Mouse (Mus musculus) layer of hippocampus, postnatal 25 days (tissue): ENCODE results near the gene Dchs2. TPM values are rescaled to one million over a fixed set of nuclear protein-coding genes. Genes with fewer than 3 reads are reported as not detected.

Experiments used
- DNase-seq, 2 experiments: peaks; one replicate each; pipeline ENCODE4 v3.0.0; 2022; ENCODE audit warnings: mixed read lengths in 2 of 2, low spot score in 1 of 2; ENCODE audit errors: extremely low spot score in 1 of 2
- total RNA-seq, 2 experiments: library from RNA; stranded (reverse); gene quantifications; 2 replicates each; pipeline ENCODE4 v1.2.3; 2021

The Dchs2 gene
- total RNA-seq, 2 experiments from 2014 or later = 3.6 to 3.7 TPM

DNA sequence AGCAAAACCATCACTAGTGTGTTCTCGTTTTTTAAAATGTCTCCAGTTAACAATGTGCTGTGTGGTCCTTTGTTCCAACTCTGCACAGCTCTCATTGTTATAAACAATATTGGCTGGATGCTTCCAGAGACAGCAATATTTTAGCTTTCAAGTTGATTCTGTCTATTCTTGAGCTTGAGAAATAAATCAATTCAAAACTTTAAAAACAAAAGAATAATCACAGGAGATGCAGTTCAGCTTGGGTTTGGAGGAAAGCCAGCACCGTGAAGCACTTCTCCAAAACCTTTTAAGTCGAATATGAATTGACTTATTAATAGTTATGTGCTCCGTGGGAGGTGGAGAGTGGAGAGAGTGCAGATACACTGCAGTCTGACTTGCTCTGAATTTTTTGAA is 20.3 kb downstream of the Dchs2 start:
- no peak for DNase-seq

DNA sequence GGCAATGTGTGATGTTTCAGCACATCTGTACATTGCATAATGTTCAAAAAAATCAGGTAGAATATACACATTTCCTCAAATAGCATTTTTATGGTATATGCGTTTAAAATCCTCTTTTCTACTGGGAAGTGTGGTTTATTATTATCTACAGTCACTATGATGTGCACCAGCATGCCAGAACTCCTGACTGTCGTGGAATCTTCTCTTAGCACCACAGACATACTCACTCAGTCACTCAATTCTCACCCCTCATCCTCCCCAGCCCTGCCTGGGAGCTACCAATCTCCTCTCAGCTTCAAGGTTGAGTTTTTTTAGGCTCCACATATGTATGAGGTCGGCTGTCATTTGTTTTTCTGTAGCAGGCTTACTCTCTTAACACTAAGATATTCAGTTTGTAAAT is 20.8 kb downstream of the Dchs2 start:
- no peak for DNase-seq

DNA sequence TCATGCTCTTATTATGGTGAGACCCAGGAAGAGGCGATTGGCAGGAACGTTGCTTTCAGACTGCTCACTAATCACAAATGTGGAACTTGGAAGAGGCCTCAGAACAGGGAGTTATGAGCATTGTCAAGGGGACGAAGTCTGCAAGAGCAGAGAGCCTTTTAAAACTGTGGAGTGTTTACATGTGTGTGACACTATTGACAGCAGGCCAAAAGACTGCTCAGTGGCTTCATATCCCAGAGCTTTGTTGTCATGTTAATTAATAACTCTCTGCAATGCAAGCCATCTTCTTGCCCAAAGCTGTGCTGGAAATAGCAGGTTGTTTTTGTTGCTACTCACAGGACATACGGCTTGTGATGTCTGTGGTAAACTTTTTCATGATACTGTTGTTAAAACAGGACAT is 27.9 kb downstream of the Dchs2 start:
- DNase-seq = no peak

DNA sequence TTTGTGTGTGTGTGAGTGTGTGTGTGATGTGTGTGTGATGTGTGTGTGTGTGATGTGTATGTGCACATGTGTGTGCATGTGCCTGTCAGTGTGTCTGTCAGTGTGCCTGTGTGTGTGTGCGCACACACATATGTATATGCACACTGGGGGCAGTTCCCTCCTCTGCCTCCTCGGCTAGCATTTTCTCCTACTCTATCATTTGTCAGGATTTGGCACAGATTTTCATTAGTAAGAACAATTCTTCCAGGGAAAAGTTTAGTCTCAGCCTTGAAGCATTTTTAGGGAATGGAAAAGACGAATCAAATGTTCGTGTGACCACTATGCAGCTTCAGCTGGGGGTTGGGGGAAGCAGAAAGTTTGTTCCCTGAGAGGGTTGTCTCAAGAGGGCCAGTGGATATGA is 28.4 kb downstream of the Dchs2 start:
- no peak for DNase-seq

DNA sequence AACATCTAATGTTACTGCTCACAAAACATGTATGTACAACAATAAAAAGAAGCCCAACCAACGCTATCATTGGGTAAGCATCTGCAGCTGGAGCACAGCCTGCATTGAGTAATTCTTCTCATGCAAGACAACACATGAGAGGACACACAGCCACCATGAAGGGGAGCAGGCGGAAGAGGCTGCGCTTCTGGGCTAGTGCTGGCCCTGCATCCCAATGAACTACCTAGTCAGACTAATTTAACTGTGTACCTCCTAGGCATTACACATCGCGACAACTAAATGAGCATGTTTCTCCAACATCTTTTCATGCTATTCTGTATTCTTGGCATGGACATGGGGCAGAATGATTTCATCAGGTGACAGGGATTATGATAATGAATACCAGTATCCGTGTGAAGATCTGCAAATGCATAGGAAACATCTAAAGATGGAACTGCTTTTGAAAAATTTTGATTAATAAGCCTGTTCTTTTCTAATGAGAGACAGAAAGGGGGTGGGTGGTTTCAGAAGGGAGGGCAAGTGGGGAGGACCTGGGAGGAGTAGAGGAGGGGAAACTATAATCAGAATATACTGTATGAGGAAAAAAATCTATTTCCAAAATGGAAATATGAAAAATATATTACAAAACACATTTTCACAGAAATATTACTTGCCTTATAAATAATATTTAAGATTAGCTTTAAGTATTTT is 33.9 kb downstream of the Dchs2 start:
- no peak for DNase-seq

DNA sequence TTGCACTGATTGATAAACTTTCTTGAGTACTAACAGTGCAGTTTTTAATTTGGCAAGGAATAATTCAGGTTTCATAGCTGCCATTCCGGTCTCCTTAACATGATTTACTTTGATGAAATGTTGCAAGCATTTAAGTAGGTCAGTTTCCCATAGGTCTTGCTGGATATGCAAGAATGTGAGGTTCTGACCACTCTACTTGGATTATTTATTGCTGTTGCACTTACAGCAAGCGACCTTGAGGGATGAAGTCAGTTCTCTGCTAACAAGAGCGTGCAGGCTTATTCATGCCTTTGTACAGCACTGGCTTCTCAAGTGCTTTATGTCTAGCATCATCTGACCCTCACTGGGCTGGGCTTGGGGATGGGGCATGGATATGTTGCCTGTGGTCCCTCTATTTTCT is 35.9 kb downstream of the Dchs2 start:
- DNase-seq = no peak

DNA sequence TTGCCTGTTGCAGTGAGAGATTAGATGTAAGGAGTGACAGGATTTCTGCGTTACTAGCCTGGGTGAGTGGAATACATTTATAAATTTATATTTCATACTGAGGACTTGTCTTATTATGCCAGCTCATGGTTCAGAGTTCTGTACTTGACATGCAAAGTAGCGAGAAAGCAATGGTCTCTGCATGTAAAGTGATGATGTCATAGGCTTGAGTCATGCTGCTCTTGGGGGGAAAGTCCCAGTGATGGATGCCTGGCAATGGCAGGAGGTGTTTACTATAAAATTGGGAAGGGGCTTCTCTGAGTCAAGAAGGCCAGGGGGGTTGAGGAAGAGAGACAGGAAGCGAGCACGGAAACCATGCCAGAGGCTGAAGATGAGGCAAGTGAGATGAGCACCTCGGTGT is 57.8 kb downstream of the Dchs2 start:
- DNase-seq = no peak

DNA sequence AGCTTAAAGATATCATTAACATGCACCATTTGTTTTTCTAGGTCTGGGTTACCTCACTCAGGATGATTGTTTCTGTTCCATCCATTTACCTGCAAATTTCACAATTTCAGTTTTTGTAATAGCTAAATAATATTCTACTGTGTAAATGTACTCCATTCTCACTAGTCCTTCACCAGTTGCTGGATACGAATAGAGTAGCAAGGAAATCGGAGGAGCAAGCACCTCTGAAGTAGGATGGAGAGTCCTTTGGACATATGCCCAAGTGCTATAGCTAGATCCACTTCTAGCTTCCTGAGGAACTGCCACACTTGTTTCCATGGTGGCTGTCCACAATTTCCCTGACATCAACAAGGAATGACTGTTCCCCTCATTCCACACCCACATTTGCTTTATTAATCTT is 63.5 kb downstream of the Dchs2 start:
- no peak for DNase-seq

DNA sequence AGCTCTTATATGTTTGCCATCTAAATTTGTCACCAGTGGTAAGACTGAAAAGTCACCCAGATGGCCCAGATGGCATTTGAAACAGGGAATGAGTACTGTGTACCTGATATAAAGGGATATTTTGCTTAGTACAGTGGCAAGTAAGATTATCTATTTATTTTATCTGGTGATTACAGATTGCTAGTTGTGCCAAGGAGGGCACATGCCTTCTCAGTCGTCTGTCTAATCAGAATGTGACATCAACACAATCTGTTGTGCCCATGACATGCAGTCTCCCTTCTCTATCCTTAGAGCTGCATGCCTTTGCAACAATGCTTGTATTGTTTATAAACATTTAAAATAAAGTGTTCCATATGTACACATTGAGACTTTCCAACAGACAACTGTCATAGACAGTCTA is 64.7 kb downstream of the Dchs2 start:
- no peak for DNase-seq

DNA sequence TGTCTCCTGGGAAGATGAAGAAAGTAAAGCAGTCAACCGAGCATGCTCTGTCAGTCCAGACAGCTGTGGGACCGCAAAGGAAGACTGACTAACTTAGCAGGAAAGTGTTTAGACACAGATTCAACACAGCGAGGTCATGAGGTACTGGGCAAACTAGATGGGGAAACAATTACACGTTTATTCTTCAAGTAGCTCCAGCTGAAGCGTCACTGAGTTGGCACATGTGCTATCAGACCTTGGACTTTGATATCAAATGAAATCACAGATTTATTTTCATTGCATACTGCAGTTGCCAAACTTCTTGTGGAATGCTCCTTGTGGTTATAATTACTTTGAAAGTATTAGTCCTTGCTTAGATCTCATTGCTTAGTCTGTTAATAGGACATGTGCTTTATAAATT is 67.2 kb downstream of the Dchs2 start:
- DNase-seq = no peak

DNA sequence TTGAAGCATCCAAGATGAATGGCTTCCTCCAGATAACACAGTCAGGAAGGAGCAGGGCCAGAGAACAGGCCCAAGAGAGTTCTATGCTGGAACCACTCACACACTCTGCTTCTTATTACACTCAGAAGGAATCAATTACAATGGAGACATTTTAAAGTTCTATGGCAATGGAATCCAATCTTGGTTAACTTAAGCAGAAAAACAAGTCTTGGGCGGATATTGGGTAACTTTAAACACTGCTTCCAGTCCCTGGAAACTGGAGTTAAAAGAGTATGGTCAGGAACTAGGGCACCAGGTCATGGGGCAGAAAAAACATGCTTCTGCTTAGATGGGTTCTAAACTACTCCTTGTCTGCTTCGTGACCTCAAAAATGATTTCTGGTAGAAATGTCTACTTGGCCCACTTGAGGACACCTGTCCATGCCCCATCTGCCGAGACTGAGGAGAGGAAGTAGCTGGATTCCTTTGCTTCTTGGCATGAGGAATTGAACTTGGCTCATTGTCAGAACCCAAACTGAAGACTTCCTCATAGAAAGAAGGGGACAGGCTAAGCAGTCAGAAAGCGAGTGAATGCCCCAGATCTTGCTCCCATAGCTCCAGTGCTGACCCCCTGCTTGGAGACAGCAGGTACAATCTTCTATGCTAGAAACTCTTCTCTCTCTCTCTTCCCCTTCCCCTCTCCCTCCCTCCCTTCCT is 73.7 kb downstream of the Dchs2 start:
- DNase-seq = no peak

DNA sequence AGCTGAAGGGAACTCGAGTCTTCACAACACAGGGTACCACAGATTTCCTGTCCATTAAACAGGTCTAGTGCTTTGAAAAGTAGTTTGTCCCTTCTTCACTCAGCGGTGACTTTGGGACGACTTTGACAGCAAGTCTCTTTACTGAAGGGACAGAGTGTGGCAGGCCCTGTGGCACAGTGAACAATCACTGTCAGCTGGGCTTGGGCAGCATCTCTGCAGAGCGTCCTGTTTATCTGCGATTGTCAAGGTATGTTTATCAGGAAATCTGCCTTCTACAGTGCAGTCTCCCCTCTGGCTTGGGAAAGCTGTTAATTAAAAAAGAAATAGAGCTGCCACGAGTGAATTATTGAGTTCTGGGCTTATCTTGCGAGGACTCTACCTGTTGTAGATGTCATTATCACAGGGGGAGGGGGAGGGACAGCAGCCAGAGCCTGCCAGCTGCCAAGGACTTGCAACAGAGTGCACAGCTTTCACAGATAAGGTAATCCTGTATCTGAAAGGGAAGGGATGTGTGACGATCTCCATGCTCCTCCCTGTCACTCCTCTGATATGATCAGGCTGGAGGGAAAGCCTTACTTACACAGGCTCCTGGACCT is 77.4 kb downstream of the Dchs2 start:
- DNase-seq = no peak

DNA sequence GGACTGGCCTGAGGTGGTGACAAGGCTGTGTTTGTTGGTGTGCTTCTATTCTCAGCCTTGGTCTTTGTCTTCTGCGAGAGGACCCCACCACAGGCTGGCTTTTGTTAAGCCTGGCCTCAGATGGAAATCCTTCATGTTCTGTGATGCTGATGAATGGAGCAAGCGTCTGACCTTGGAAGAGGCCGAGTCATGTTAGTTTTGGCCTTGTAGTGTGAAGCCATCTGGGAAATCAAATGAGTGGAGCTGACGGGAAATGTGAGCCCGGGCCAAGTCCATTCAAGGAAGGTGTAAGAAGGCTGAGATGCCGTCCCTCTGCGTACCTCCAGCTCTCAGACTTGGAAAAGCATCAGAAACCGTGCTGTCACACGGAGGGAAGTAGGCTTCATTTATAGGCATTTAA is 81.9 kb downstream of the Dchs2 start:
- DNase-seq = no peak

DNA sequence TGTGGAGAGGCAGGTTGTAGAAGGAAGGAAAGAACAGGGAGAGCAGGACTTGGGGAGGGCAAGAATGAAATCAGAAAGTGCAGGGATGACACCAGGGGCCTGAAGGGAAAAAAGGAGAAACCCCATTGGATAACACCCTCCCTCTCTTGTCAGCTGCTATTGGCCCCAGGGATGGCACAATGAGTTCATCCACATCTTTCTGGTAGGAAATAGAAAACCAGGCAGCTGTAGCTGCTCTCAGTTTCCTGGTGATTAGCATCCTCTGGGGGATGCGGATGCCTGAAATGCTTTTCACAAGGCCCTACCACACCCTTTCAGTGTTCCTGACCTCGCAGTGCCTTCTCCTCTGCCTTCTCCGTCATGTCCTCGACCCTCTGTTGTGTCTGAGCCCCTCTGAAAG is 82.5 kb downstream of the Dchs2 start:
- DNase-seq = no peak

DNA sequence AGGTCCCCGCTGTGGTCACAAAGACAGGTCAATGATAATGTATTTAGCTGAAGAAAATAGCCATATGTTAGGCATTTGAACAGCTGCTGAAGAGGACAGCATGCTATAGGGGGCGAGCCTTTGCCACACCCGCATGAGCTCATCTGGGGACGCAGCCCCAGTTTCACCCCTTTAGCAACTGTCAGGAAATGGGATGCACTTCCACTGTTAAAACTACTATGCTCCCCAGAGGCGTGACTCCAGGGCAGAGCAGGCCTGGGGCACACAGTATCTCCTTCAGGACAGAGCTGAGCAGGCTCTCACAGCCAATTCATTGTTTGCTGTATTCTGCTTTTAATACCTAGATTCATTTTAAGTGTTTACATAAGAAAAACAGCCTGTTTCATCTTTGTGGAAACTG is 84.2 kb downstream of the Dchs2 start:
- DNase-seq = no peak

DNA sequence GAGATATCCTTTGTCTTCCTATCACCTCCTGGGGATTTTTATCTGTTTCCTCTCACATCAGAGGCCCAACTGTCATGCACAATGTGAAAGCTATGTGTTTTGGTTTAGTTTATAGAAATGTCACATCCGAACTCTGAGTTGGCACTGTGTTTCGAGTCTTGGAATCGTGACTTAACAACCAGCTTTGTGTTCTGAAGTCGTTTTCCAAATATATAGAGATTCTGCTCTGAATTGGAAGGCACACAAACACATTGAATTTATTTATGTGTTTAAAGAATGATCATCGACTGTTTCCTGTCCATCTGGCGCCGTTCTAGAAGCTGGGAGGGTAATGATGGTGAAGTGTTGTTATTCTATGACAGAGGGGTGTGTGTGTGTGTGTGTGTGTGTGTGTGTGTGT is 84.8 kb downstream of the Dchs2 start:
- DNase-seq = peak in 1 of 2 experiments; percentile 24

DNA sequence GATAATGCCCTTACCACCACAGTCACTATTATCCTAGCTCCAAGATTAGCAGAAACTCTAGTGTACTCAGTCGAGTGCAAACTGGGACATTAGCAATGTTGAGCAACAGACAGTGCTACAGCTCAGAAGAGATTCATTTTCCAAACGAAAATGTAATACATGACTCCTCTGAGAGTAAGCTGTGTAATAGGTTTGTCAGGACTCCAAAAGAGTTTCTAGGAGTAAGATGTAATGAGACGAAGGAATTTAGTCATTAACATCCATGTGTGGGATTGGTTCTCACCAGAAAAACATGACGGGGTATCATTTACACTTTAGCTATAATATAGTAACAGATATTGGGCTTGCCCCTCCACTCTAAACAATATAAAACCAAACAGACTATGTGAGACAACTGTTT is 90.3 kb downstream of the Dchs2 start:
- no peak for DNase-seq

DNA sequence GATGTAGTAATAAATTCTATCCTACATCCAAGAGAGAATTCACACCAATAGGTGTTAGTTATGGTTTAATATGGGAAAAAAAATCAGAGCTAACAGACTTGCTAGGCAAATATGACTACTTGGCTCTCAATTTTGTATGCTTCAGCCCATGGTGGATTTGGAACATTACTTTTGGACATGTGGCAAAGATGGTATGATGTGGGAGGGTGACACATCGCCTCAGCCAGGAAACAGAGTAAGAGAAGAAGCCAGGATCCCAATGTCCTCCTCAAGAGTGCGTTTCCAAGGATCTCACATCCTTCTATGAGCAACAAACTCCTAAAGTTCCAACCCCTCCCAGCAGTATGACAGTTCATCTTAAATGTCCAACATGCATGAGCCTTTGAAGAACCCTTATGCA is 92.4 kb downstream of the Dchs2 start:
- DNase-seq = no peak

DNA sequence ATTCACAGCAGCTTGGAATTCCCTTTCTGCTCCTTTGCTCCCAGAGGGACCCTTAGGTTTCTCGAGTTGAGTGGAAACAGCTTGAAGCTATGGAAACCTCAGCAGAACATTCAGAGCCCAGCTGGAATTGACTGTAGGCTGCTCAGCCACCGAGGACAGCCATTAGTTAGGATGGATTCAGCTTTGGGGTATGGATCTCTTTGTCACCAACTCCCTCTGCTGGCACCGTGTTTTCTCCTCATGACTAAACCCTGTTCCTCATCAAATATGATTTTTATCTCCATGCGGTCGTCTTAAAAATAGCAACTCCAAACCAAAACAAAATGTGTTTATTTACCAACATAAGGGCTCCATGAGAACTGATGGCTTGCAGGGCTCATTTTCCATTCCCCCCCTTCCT is 94.4 kb downstream of the Dchs2 start:
- peak in 1 of 2 experiments; percentile 38 for DNase-seq

DNA sequence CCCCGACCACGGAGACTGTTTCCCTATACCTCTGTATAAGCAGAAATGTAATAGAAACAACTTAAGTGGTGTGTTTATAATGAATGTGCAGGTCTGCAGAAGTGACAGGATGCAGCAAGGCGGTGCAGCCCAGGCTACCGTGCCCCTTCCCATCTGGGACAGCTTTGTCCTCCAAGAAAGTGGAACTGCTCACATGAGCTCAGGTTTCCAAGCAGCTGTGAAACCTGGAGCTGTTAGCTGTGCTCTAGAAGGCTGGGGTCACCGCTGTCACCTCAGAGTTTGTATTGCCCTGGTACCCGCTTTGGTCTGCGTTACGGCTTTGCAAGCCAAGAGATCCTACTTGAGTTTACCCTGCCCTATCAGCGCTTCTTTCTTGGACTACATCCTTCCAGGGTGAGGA is 100.6 kb downstream of the Dchs2 start:
- no peak for DNase-seq

DNA sequence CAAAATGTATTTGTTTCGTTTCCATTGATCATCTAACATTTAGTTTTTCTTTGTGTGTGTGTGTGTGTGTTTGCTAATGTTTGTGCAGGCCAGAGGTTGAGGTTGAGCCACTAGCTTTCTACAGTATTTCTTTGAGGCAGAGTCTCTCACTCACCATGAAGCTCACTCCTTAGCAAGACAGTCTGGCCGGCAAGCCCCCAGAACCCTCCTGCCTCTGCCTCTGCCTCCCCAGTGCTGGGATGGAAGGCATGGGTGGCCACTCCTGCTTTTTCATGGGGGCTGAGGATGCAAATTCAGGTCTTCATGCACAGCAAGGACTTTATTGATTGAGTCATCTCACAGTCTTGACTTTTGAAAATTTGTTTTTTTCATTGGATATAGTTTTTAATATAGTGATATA is 102.6 kb downstream of the Dchs2 start:
- DNase-seq = no peak

DNA sequence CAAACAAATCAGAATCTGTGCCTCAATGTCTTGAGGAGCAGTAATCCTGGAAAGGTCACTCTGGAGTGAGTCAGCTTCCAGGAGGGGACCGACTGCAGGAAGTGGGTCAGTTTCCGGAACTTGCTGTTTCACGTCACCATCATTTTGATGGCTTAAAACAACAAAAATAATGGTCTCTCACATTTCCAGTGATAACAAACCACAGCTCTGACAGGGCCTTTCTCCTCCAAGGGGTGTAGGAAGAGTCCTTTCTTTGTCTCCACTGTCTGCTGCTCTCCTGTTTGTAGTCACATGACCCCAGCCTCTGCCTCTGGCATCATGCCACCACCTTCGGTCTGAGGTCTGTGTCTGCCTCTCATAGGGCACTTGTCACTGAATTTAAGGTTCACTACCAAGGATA is 106.7 kb downstream of the Dchs2 start:
- no peak for DNase-seq
